Mouse (Mus musculus): ENCODE results near the gene Aes. TPM values are rescaled to one million over a fixed set of nuclear protein-coding genes. Genes with fewer than 3 reads are reported as not detected.
A peak's percentile ranks its signal among the peaks of the same experiment; 100 is the strongest.

Gene Aes
- polyA plus RNA-seq (2012) = 152 and 158 TPM in 2 replicates

GRCm38 (mm10) chr10:81559163-81559626 lies at the start of gene Aes:
Aes (plus strand) TSS chr10:81559488.
- H3K4me1 ChIP-seq (ENCODE audit: control insufficient read depth) = peaks cover 53% of the 10 kb centered on the region
- H3K9me3 ChIP-seq (ENCODE audit: control insufficient read depth, low read length) = no peaks in the 10 kb centered on the region
- peaks cover 27% of the 10 kb centered on the region for H3K36me3 ChIP-seq (ENCODE audit: control insufficient read depth)
- TF ChIP-seq GATA1 (IDR thresholded peaks at IDR 0.05; ENCODE audit: low read length) (no peak), TAL1 (IDR thresholded peaks at IDR 0.05; ENCODE audit: low read length) (no peak)
- no peaks in the 10 kb centered on the region for H3K27me3 ChIP-seq (ENCODE audit: control insufficient read depth)
- peak within 1 kb of the TSS; percentile 91 for H3K4me3 ChIP-seq (replicated peaks)

GRCm38 (mm10) chr10:81510246-81510810 lies 49.0 kb upstream of the Aes start:
- Histone ChIP-seq H3K4me1 (ENCODE audit: control insufficient read depth) (peaks cover 16% of the 10 kb centered on the region), H3K36me3 (ENCODE audit: control insufficient read depth) (peaks cover 10% of the 10 kb centered on the region), H3K9me3 (ENCODE audit: control insufficient read depth, low read length) (peaks cover 12% of the 10 kb centered on the region), H3K27me3 (ENCODE audit: control insufficient read depth) (no peaks in the 10 kb centered on the region; the same call in 1 of the 2 replicates), H3K4me3 (replicated peaks) (no peak overlapping the region)
- TF ChIP-seq TAL1 (IDR thresholded peaks at IDR 0.05; ENCODE audit: low read length) (no peak), GATA1 (IDR thresholded peaks at IDR 0.05; ENCODE audit: low read length) (no peak)

DNA sequence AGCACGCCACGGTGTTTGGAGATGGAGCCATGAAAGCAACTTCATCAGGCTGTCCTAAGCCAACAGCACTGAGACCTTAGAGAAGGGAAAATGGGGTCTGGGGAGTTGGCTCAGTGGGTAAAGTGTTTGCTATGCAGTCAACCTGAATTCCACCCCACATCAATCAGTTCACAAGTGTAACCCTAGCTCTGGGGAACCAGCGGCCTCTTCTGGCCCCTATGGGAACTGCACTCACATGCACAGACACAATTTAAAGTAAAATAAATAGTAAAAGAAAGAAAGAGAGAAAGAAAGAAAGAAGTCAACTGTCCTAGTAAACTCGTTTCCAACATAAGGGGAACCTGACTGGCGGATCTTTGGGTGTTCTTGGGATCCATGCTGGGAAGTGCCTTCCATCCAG lies 45.5 kb upstream of the Aes start:
- H3K4me3 ChIP-seq (replicated peaks) = no peak overlapping the region
- H3K4me1 ChIP-seq (ENCODE audit: control insufficient read depth) = peaks cover 22% of the 10 kb centered on the region
- peaks cover 8% of the 10 kb centered on the region for H3K36me3 ChIP-seq (ENCODE audit: control insufficient read depth)
- peaks cover 12% of the 10 kb centered on the region for H3K9me3 ChIP-seq (ENCODE audit: control insufficient read depth, low read length)
- TF ChIP-seq TAL1 (IDR thresholded peaks at IDR 0.05; ENCODE audit: low read length) = no peak
- no peak for TF ChIP-seq GATA1 (IDR thresholded peaks at IDR 0.05; ENCODE audit: low read length)
- H3K27me3 ChIP-seq (ENCODE audit: control insufficient read depth) = no peaks in the 10 kb centered on the region; the same call in 1 of the 2 replicates

DNA sequence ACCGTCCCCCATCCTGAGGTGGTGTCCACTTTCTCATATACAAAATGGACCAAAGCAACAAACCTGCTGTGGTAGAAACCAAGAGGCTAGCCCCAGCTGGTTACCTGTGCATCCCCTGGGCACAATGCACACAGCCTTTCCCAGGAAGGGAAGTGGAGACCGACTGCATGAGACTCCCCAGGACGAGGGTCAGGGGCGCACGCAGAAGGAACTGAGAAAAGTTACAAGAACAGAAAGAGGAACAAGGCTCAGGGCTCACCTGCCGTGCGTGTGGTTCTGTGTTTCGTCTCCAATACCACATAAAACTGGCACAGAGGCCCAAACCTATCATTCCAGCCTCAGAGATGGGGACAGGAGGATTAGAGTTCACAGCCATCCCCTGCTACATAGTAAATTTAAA lies 42.1 kb upstream of the Aes start:
- Histone ChIP-seq H3K9me3 (ENCODE audit: control insufficient read depth, low read length) (peaks cover 12% of the 10 kb centered on the region), H3K4me3 (replicated peaks) (no peak overlapping the region), H3K4me1 (ENCODE audit: control insufficient read depth) (peaks cover 34% of the 10 kb centered on the region), H3K27me3 (ENCODE audit: control insufficient read depth) (no peaks in the 10 kb centered on the region; the same call in 1 of the 2 replicates), H3K36me3 (ENCODE audit: control insufficient read depth) (peaks cover 8% of the 10 kb centered on the region)
- no peak for TF ChIP-seq TAL1 (IDR thresholded peaks at IDR 0.05; ENCODE audit: low read length)
- no peak for TF ChIP-seq GATA1 (IDR thresholded peaks at IDR 0.05; ENCODE audit: low read length)

- Histone ChIP-seq H3K27me3 (ENCODE audit: control insufficient read depth) (no peaks in the 10 kb centered on the region; the same call in 1 of the 2 replicates), H3K4me3 (replicated peaks) (no peak overlapping the region), H3K9me3 (ENCODE audit: control insufficient read depth, low read length) (peaks cover 11% of the 10 kb centered on the region), H3K4me1 (ENCODE audit: control insufficient read depth) (peaks cover 40% of the 10 kb centered on the region), H3K36me3 (ENCODE audit: control insufficient read depth) (peaks cover 7% of the 10 kb centered on the region)
- TF ChIP-seq GATA1 (IDR thresholded peaks at IDR 0.05; ENCODE audit: low read length) = no peak
- no peak for TF ChIP-seq TAL1 (IDR thresholded peaks at IDR 0.05; ENCODE audit: low read length)
Measured at GRCm38 (mm10) chr10:81518546-81518945, 40.7 kb upstream of the Aes start.

GRCm38 (mm10) chr10:81519227-81519977 lies 39.9 kb upstream of the Aes start:
- Histone ChIP-seq H3K4me1 (ENCODE audit: control insufficient read depth) (peaks cover 49% of the 10 kb centered on the region), H3K27me3 (ENCODE audit: control insufficient read depth) (no peaks in the 10 kb centered on the region; the same call in 1 of the 2 replicates), H3K4me3 (replicated peaks) (no peak overlapping the region), H3K36me3 (ENCODE audit: control insufficient read depth) (peaks cover 2% of the 10 kb centered on the region), H3K9me3 (ENCODE audit: control insufficient read depth, low read length) (peaks cover 2% of the 10 kb centered on the region; the same call in 1 of the 2 replicates)
- TF ChIP-seq GATA1 (IDR thresholded peaks at IDR 0.05; ENCODE audit: low read length) = no peak
- no peak for TF ChIP-seq TAL1 (IDR thresholded peaks at IDR 0.05; ENCODE audit: low read length)

- H3K4me3 ChIP-seq (replicated peaks) = no peak overlapping the region
- no peaks in the 10 kb centered on the region for H3K9me3 ChIP-seq (ENCODE audit: control insufficient read depth, low read length)
- H3K36me3 ChIP-seq (ENCODE audit: control insufficient read depth) = no peaks in the 10 kb centered on the region
- no peaks in the 10 kb centered on the region; the same call in 1 of the 2 replicates for H3K27me3 ChIP-seq (ENCODE audit: control insufficient read depth)
- peaks cover 54% of the 10 kb centered on the region for H3K4me1 ChIP-seq (ENCODE audit: control insufficient read depth)
- TF ChIP-seq GATA1 (IDR thresholded peaks at IDR 0.05; ENCODE audit: low read length) = no peak
- TF ChIP-seq TAL1 (IDR thresholded peaks at IDR 0.05; ENCODE audit: low read length) = no peak
Measured at GRCm38 (mm10) chr10:81519978-81520365, 39.3 kb upstream of the Aes start.

- TF ChIP-seq GATA1 (IDR thresholded peaks at IDR 0.05; ENCODE audit: low read length) (no peak), TAL1 (IDR thresholded peaks at IDR 0.05; ENCODE audit: low read length) (no peak)
- H3K4me3 ChIP-seq (replicated peaks) = peak overlapping the region; percentile 47
- peaks cover 57% of the 10 kb centered on the region for H3K4me1 ChIP-seq (ENCODE audit: control insufficient read depth)
- H3K9me3 ChIP-seq (ENCODE audit: control insufficient read depth, low read length) = no peaks in the 10 kb centered on the region
- no peaks in the 10 kb centered on the region for H3K36me3 ChIP-seq (ENCODE audit: control insufficient read depth)
- H3K27me3 ChIP-seq (ENCODE audit: control insufficient read depth) = no peaks in the 10 kb centered on the region; the same call in 1 of the 2 replicates
Measured at GRCm38 (mm10) chr10:81523142-81523541, 36.1 kb upstream of the Aes start.

- no peaks in the 10 kb centered on the region for H3K9me3 ChIP-seq (ENCODE audit: control insufficient read depth, low read length)
- no peak for TF ChIP-seq TAL1 (IDR thresholded peaks at IDR 0.05; ENCODE audit: low read length)
- no peak for TF ChIP-seq GATA1 (IDR thresholded peaks at IDR 0.05; ENCODE audit: low read length)
- no peaks in the 10 kb centered on the region for H3K36me3 ChIP-seq (ENCODE audit: control insufficient read depth)
- H3K4me1 ChIP-seq (ENCODE audit: control insufficient read depth) = peaks cover 53% of the 10 kb centered on the region
- no peaks in the 10 kb centered on the region; the same call in 1 of the 2 replicates for H3K27me3 ChIP-seq (ENCODE audit: control insufficient read depth)
- H3K4me3 ChIP-seq (replicated peaks) = peak overlapping the region; percentile 47
Measured at GRCm38 (mm10) chr10:81523570-81523969, 35.7 kb upstream of the Aes start.
